Mouse (Mus musculus) frontal cortex, postnatal 14 days (tissue): ENCODE data around the gene Gpd1.
"Not testable (repeated sequence)": the region's sequence is repeated elsewhere in the genome, so short reads cannot be mapped to it uniquely, and the experiment has no call there.

Source experiments
- DNase-seq, 2 experiments: peaks; one replicate each; pipeline ENCODE4 v3.0.0; 2022; ENCODE audit warnings: low spot score in 2 of 2

Gene Gpd1

DNA sequence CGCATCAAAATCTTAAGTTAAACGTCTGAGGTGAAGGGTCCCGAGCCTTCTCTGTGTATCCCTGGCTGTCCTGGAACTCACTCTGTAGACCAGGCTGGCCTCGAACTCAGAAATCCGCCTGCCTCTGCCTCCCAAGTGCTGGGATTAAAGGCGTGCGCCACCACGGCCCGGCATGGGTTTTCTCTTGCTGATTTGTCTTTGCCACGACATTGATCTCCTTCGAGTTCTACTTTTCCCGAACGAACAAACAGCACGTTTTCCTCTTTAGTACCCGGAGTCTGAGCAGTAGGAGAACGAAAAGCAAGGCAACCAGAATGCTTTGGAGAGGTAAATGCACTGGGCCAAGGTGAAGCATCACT lies 15.7 kb upstream of the Gpd1 start:
- not testable (repeated sequence) for DNase-seq

- peak; percentile 92 to 95 for DNase-seq
These were observed 15.1 kb upstream of the Gpd1 start, which contains the start of gene Smarcd1 for GRCm38 (mm10) chr15:99701999-99702900. Smarcd1 (plus strand) TSS chr15:99702129.

- DNase-seq: no peak
These were observed 14.2 kb upstream of the Gpd1 start for GRCm38 (mm10) chr15:99703104-99703503.

GRCm38 (mm10) chr15:99703676-99704040 lies 13.7 kb upstream of the Gpd1 start:
- no peak for DNase-seq

- DNase-seq: no peak
These were observed 13.2 kb upstream of the Gpd1 start for GRCm38 (mm10) chr15:99704041-99704681.

- no peak for DNase-seq
These were observed 12.4 kb upstream of the Gpd1 start for GRCm38 (mm10) chr15:99704881-99705280.

DNA sequence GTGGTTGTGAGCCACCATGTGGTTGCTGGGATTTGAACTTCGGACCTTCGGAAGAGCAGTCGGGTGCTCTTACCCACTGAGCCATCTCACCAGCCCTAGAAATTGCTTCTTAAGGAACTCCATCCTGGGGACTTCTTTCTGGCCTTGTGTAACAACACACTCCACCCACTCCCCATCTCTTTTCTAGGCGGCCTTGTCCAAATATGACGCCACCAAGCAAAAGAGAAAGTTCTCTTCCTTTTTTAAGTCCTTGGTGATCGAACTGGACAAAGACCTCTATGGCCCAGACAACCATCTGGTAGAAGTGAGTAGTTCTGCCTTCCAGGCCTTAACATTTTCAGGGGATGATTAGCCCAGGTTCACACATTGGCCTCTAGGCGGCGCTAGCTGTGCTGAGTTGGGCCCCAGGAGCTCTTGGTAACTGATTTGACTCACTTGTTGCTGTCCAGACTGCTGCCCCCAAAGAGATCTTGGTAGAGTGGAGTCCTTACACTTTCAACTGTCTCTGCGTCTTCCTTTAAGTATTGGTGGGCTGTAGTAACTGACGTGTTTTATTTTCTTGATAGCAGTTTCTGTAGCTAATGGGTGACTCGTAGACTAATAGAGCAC lies 11.8 kb upstream of the Gpd1 start, which contains the start of gene Gm17349:
Gene Gm17349 (minus strand): TSS at position 51 of the 609 bp plus-strand sequence.
- peak in 1 of 2 experiments; percentile 53 for DNase-seq

- no peak for DNase-seq
These were observed 9.1 kb upstream of the Gpd1 start for GRCm38 (mm10) chr15:99708176-99708575.

GRCm38 (mm10) chr15:99710221-99711190 lies 6.8 kb upstream of the Gpd1 start:
- DNase-seq: no peak

DNA sequence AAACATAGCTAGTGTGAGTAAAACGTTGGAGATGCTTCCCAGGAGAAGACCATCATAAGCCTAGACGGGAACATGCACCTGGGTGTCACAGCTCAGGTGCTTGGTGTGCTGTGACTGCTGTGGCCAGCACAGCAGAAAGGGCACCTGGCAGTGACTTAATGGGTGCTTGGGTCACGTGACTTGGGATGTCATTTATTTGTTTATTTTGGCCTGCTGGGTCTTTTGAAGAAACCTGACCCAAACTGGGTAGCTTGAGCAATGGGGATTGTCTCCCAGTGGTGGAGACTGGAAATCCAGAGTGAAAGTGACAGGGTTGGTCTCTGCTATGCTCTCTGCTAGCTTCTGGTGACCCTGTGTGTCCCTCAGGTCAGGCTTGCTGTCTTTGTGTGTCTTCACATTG lies 5.8 kb upstream of the Gpd1 start:
- no peak for DNase-seq

DNA sequence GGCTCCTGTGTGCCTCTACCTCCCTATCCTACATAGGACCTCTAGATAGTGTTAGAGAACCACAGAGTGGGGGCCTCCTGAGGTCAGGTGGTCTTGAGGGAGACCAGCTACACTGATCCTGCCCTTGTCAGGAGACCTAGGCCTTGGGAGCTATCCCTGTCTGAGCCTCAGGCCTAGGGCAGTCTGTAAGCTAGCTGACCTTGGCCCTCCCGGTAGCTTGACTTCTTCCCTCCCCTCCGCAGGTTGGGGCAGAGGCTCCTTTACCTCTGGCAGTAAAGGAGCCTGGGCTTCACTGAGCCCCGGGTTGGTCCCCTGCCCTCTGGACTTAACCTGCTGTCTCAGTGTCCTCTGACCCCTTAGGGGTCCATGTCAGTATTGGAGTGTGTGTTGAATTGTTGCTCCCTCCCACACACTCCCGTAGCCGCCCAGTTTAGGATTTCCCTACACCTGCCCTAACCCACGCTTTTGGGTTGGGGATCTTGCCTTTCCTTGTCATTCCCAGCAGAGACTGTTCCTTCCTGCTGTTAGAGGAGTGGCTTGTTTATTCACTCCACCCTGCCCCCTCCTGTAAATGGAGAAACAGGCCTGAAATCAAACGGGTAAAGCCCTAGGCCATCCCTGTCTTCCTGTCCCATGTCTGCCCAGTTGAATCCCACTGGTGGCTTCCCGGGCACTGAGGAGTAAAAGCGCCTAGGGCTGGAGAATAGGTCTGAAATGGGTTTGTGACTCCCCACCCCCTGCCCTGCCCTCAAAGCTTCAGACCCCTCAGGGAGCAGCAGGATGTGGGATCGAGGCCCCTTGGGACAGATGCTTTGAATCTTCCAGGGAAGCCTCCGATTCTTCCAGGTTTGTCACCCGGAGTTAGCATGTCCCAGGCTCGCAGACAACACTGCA lies 4.4 kb upstream of the Gpd1 start:
- no peak for DNase-seq

DNA sequence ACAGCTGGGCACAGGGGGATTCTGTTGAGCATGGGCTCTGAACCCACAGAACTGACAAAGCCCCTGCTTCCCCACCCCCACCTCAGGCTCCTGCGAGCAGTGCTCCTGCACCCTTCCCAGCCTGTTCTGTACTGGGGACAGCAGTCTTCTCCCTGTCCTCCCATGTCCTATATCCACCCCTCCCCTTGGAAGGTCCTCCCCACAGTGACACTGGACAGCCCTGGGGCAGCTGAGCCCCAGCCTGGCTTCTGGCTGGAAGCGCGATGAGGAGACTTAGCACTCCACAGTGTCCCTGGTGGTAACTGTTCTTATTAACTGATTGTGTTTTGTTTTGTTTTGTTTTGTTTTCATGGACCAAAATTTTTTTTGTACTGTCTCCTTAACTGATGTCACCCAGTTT lies 3.7 kb upstream of the Gpd1 start:
- DNase-seq: no peak

DNA sequence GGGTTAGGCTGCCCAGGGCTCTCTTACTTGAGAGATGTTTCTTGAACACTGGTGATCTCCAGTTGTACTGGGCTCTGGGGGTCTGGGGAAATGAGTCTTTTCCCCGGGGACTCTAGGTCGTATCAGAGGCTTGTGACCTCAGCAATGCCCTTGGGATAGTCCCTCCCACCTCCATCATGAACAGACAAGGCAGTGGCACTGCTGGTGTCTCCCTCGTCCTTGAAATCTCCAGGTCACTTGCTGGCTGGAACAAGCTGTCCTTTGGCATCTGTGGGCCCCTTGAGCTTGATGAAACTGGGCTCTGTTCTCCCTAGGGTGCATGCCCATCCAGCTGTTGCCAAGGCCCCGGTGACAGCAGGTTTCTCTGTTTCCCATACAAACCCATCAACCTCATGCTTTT lies 3.1 kb upstream of the Gpd1 start:
- DNase-seq: peak in 1 of 2 experiments; percentile 22

GRCm38 (mm10) chr15:99714858-99715257 lies 2.5 kb upstream of the Gpd1 start:
- peak; percentile 79 to 82 for DNase-seq

DNA sequence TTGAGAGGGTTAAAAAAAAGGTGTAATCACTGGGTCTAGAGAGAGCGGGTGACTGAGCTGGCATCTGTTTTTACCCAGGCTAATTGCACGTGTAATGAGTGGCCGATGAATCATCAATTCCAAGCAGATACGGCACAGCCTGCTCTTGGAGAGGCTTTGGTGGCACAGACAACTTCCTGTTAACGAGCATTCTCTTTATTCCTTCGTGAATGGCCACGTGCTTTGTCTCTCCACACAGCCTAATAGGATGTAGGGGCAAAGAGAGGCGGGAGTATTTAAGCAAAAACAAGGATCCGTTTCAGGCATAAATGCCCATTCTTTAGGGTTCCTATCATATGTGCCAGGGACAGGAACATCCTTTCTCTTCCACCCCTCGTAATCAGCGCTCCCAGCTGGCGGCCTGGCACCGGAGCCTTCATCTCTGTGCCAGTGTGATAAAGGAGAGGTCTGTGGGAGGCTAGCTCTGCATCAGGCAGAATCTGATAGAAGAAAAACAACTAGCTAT lies 1.9 kb upstream of the Gpd1 start:
- no peak for DNase-seq

DNA sequence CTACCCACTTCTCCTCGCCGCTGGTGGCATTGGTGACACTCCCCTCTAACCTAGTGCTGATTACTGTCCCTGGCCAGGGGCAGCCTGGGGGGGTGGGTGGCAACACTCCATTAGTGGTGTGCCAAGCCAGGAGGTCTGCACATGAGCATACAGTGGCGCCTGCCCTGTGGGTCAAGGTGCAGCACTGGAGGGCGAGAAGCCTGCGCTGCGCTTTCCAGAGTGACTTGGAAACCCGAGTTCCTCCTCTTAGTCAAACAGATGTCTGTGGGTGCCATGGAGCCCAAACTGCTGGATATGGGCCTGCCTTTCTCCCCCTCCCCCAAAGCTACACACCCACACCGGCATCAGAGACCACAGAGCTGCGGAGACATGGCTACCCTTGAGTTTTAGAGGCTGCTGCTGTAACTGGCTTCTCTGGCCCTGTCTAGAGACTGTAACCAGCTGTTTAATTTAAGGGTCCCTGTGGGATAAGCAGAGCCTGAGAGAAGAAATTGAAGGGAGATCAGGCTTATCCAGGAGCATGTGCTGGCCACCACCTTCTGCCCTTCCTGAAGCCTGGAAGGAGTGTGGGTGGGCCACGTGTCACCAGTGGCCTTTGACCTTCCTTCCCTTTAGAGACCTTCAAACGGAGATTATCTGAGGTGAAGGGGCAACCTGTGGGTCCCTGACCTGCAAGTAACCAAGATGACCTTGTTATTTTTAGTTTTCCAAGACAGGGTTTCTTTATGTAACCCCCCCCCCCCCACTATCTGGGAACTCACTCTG lies 1.2 kb upstream of the Gpd1 start:
- DNase-seq: no peak

DNA sequence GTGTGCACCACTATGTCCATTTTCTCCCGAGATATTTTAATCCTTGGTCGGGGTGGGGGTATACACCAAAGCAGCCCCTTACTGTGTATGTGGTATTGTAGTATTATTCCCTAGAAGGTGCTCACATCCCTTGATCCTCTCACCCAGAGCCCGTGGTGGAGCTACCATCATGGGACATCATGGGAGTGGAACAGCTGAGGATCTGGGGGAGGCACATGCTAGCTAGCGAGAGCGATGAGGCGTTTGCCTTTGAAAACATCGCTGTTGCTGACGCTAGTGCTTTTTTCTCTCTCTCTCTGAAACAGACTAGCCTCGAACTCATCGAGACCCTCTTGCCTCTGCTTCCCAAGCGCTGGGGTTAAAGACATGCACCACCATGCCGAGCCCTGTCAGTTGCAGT lies 501 bp upstream of the Gpd1 start:
- DNase-seq: no peak

- no peak for DNase-seq
These were observed 1.2 kb downstream of the Gpd1 start for GRCm38 (mm10) chr15:99718461-99719021.

DNA sequence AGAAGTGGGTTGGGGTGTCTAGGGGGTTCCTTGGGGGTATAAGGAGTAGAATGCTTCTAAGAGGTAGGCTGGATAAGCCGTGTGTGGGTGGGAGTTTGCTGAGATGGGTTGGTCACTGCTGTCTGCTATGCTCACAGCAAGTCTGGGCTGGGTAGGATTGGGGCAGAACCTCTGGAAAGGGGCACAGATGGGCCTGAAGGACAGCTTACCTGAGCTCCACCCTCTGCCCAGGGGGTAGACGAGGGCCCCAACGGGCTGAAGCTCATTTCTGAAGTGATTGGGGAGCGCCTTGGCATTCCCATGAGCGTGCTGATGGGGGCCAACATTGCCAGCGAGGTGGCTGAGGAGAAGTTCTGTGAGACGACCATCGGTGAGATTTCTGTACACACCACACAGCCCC lies 2.5 kb downstream of the Gpd1 start:
- DNase-seq: no peak
